Mouse (Mus musculus): ENCODE measurements around the gene Polq.
"Not testable (repeated sequence)": the region's sequence is repeated elsewhere in the genome, so short reads cannot be mapped to it uniquely, and the experiment has no call there.

Gene Polq

GRCm38 (mm10) chr16:37108763-37109162 lies 97.2 kb downstream of the Polq start:
- DNase-seq (ENCODE audit: low spot score): no peak

DNA sequence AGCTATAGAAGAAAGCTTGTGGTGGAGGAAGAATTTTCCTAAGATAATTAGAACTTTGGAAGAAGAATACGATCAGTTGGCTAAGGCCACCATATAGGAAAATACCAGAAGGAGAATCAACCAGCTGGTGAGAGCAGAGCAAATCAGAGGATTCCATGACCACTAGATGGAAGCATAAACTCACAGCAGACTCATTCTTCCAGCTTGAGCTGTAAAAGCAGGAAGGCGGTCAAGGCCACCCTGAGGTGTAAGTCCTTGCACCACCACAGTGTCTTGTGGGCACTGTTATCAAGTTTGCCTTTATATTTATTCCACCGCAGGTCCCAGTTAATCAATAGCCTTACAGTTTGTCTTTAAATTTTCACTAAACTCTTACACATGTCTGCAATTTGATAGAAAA lies 97.7 kb downstream of the Polq start:
- peak; percentile 23 for DNase-seq (ENCODE audit: low spot score)

DNA sequence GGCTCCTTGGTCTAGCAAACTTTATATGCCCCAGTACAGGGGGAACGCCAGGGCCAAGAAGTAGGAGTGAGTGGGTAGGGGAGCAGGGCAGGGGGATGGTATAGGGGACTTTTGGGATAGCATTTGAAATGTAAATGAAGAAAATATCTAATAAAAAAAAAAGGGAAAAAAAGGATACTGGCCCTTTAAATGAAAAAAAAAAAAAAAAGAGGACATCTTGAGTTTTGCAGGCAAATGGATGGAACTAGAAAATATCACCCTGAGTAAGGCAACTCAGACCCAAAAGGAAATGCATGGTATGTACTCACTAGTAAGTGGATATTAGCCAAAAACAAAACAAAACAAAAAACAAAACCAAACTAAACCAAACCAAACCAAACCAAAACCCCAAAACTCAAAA lies 113.6 kb downstream of the Polq start:
- DNase-seq (ENCODE audit: low spot score): not testable (repeated sequence)
